ENCODE assay signal across 10 mouse cellular contexts in the genomic region with DNA sequence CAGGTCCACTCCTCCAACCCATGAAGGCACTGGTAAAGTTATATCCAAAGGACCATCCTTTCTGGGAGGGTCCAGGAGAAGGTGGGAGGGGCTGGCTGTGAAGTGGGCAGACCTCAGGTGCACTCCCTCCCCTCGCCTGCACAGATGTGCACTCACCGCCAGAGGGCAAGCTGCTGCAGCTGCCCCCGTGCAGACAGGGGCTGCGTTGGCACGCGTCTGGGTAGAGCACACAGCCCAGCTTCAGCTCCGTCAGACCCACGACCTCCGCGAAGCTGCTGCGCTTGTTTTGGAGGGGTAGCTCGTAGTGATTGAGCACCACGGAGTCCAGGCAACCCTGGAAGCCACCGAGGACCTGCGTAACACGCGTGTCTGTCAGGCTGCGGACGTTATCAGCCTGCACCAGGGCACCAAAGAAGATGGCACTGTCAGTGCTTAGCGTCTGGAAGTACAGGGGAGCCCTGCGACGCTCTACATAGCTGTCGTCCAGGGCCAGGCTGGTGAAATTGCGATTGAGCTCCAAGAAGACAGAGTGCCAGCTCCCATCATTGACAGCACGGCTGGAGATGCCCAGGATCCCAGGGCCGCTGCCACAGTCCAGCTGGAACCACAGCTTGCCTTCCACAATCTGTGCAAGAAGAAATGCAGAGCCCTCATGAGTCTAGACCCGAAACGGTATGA.
DNase-seq lines count a peak whose midpoint lies in the region; ATAC-seq and TF ChIP-seq lines count a peak whose summit lies in the region.
"Had no signal": no experiment of that assay in that cellular context is flagged by ENCODE, and none has a peak within 500 bp of the region (broad histone marks: within the 10 kb centered on the region; RNA-seq: fewer than 3 reads in every experiment).

No protein-coding gene starts in this region.

- no peaks in the 10 kb centered on the region for H3K27me3 ChIP-seq in heart, embryonic 14.5 days (ENCODE audit: control insufficient read depth, insufficient read depth, low read length)
- H3K27me3 ChIP-seq in heart, embryonic 12.5 days (replicated peaks), result 0 out of 2 replicates have a peak, but pooled peaks cover 3% of the 10 kb centered on the region
- no peaks in the 10 kb centered on the region for H3K27me3 ChIP-seq in lung, postnatal 0 days (replicated peaks; ENCODE audit: insufficient read depth, low read length)
- H3K27me3 ChIP-seq in liver, postnatal 0 days (ENCODE audit: insufficient read depth, low read length), result no peaks in the 10 kb centered on the region
- no peaks in the 10 kb centered on the region for H3K27me3 ChIP-seq in kidney, embryonic 15.5 days

- no peak overlapping the region for H3K4me3 ChIP-seq in heart, embryonic 14.5 days (ENCODE audit: control insufficient read depth in 1 of 2, insufficient read depth in 1 of 2, low read depth in 1 of 2, low read length in 2 of 2)
- H3K4me3 ChIP-seq in heart, embryonic 12.5 days, result no peak overlapping the region
- no peak overlapping the region for H3K4me3 ChIP-seq in lung, postnatal 0 days (ENCODE audit: low read depth, low read length)
- H3K4me3 ChIP-seq in ES-E14 (ENCODE audit: insufficient read depth in 1 of 2, low read depth in 1 of 2, low read length in 2 of 2, poor library complexity in 1 of 2, severe bottlenecking in 1 of 2), result peak overlapping the region; percentile 28; a peak in 2 of 4 replicates
- no peak overlapping the region for H3K4me3 ChIP-seq in liver, postnatal 0 days (ENCODE audit: low read depth, low read length)
- H3K4me3 ChIP-seq in kidney, embryonic 15.5 days (replicated peaks), result no peak overlapping the region
- H3K4me3 ChIP-seq: forebrain, embryonic 10.5 days had no signal

- H3K4me1 ChIP-seq in heart, embryonic 14.5 days (ENCODE audit: control insufficient read depth in 2 of 2, insufficient read depth in 2 of 2, low read length in 2 of 2), result no peaks in the 10 kb centered on the region
- H3K4me1 ChIP-seq in heart, embryonic 12.5 days (replicated peaks), result no peaks in the 10 kb centered on the region; the same call in 1 of the 2 replicates
- no peaks in the 10 kb centered on the region for H3K4me1 ChIP-seq in lung, postnatal 0 days (ENCODE audit: insufficient read depth, low read depth, low read length)
- no peaks in the 10 kb centered on the region for H3K4me1 ChIP-seq in ES-E14 (ENCODE audit: control insufficient read depth in 2 of 2, insufficient read depth in 2 of 2, low read length in 2 of 2, poor library complexity in 1 of 2)
- H3K4me1 ChIP-seq in liver, postnatal 0 days (ENCODE audit: insufficient read depth), result no peaks in the 10 kb centered on the region
- peaks cover 8% of the 10 kb centered on the region for H3K4me1 ChIP-seq in kidney, embryonic 15.5 days

- 0 out of 2 replicates have a peak, but pooled peaks have one; percentile 13 for ATAC-seq in heart, embryonic 14.5 days (ENCODE audit: insufficient number of reproducible peaks, insufficient read depth, low FRiP score, low read depth)
- no peak for ATAC-seq in heart, embryonic 12.5 days (ENCODE audit: insufficient number of reproducible peaks, low FRiP score)
- no peak for ATAC-seq in lung, postnatal 0 days
- no peak for ATAC-seq in liver, postnatal 0 days
- no peak for ATAC-seq in kidney, embryonic 15.5 days (replicated peaks; ENCODE audit: low FRiP score)

- no peaks in the 10 kb centered on the region for H3K9me3 ChIP-seq in heart, embryonic 14.5 days (ENCODE audit: control insufficient read depth, low read length)
- no peaks in the 10 kb centered on the region for H3K9me3 ChIP-seq in heart, embryonic 12.5 days (replicated peaks)
- no peaks in the 10 kb centered on the region for H3K9me3 ChIP-seq in lung, postnatal 0 days (ENCODE audit: low read length)
- H3K9me3 ChIP-seq in ES-E14 (ENCODE audit: control insufficient read depth, insufficient read depth, low read depth, low read length), result no peaks in the 10 kb centered on the region
- no peaks in the 10 kb centered on the region for H3K9me3 ChIP-seq in liver, postnatal 0 days (ENCODE audit: low read length)
- no peaks in the 10 kb centered on the region for H3K9me3 ChIP-seq in kidney, embryonic 15.5 days (replicated peaks)
- H3K9me3 ChIP-seq: forebrain, embryonic 10.5 days had no signal

- no peak overlapping the region for H3K9ac ChIP-seq in heart, embryonic 14.5 days (ENCODE audit: low read length)
- H3K9ac ChIP-seq in heart, embryonic 12.5 days, result no peak overlapping the region
- H3K9ac ChIP-seq in lung, postnatal 0 days (replicated peaks; ENCODE audit: low read depth), result no peak overlapping the region
- H3K9ac ChIP-seq in ES-E14 (ENCODE audit: insufficient read depth, low read depth, low read length, poor library complexity, severe bottlenecking), result no peak overlapping the region
- no peak overlapping the region for H3K9ac ChIP-seq in liver, postnatal 0 days (replicated peaks)
- no peak overlapping the region for H3K9ac ChIP-seq in kidney, embryonic 15.5 days

- 72% methylated on average over 28 of the region's 28 CpGs for WGBS in heart, embryonic 14.5 days
- WGBS in heart, embryonic 12.5 days, result 63% methylated on average over 28 of the region's 28 CpGs
- 65% methylated on average over 28 of the region's 28 CpGs for WGBS in lung, postnatal 0 days
- WGBS in liver, postnatal 0 days (ENCODE audit: insufficient replicate concordance), result 65% methylated on average over 28 of the region's 28 CpGs
- 77% methylated on average over 28 of the region's 28 CpGs for WGBS in kidney, embryonic 15.5 days

- H3K27ac ChIP-seq in heart, embryonic 14.5 days (replicated peaks in 1 of 2; ENCODE audit: control insufficient read depth in 1 of 2, insufficient read depth in 1 of 2, low read depth in 2 of 2, low read length in 2 of 2), result no peak overlapping the region
- no peak overlapping the region for H3K27ac ChIP-seq in heart, embryonic 12.5 days (ENCODE audit: poor library complexity, severe bottlenecking)
- no peak overlapping the region for H3K27ac ChIP-seq in lung, postnatal 0 days (ENCODE audit: low read length)
- no peak overlapping the region for H3K27ac ChIP-seq in ES-E14 (ENCODE audit: insufficient read depth, low read depth, low read length, poor library complexity, severe bottlenecking)
- H3K27ac ChIP-seq in liver, postnatal 0 days (ENCODE audit: low read depth), result no peak overlapping the region
- H3K27ac ChIP-seq in kidney, embryonic 15.5 days, result no peak overlapping the region
- H3K27ac ChIP-seq: forebrain, embryonic 10.5 days had no signal

- DNase-seq in lung, postnatal 0 days (ENCODE audit: low spot score), result no peak
- no peak for DNase-seq in lung, postnatal 25 days (ENCODE audit: low spot score)
- DNase-seq in ES-E14 (ENCODE audit: low read depth, low spot score), result peak; percentile 22
- no peak for DNase-seq in liver, postnatal 0 days
- DNase-seq: right cerebral cortex, postnatal 4 days; thymus, adult 18-20 months had no signal

- H3K4me2 ChIP-seq in heart, embryonic 14.5 days (ENCODE audit: low read length), result no peak overlapping the region
- H3K4me2 ChIP-seq in heart, embryonic 12.5 days, result no peak overlapping the region
- no peak overlapping the region for H3K4me2 ChIP-seq in lung, postnatal 0 days (replicated peaks; ENCODE audit: low read depth, low read length)
- H3K4me2 ChIP-seq in liver, postnatal 0 days (ENCODE audit: low read depth, low read length), result no peak overlapping the region
- no peak overlapping the region for H3K4me2 ChIP-seq in kidney, embryonic 15.5 days

- no peaks in the 10 kb centered on the region for H3K36me3 ChIP-seq in heart, embryonic 14.5 days (ENCODE audit: control insufficient read depth, insufficient read depth, low read length)
- H3K36me3 ChIP-seq in heart, embryonic 12.5 days, result no peaks in the 10 kb centered on the region
- no peaks in the 10 kb centered on the region for H3K36me3 ChIP-seq in lung, postnatal 0 days (ENCODE audit: insufficient read depth, low read length)
- H3K36me3 ChIP-seq in ES-E14 (ENCODE audit: control insufficient read depth, insufficient read depth, low read length, poor library complexity, severe bottlenecking), result no peaks in the 10 kb centered on the region
- H3K36me3 ChIP-seq in liver, postnatal 0 days (replicated peaks; ENCODE audit: insufficient read depth, low read length), result no peaks in the 10 kb centered on the region
- H3K36me3 ChIP-seq in kidney, embryonic 15.5 days, result no peaks in the 10 kb centered on the region
- H3K36me3 ChIP-seq: forebrain, embryonic 10.5 days had no signal

- in situ Hi-C loops in ES-E14 (cut with MboI; ENCODE audit: low sequenced_read_pairs in 2 of 2, unreplicated experiment in 2 of 2), result no loop called here

- TF ChIP-seq CTCF in lung, postnatal 0 days (IDR thresholded peaks at IDR 0.05), result 0 out of 2 replicates have a peak, but pooled peaks have one; percentile 11
- TF ChIP-seq CTCF in liver, postnatal 0 days (IDR thresholded peaks at IDR 0.05; ENCODE audit: low read depth), result peak; percentile 35

- no peak for TF ChIP-seq EP300 in lung, postnatal 0 days (IDR thresholded peaks at IDR 0.05)
- TF ChIP-seq EP300 in liver, postnatal 0 days (IDR thresholded peaks at IDR 0.05; ENCODE audit: low read depth), result no peak

TF ChIP-seq in ES-E14, 5 proteins besides CTCF, POLR2A, EP300 and RAD21:
- no peak for TF ChIP-seq MAFK (IDR thresholded peaks at IDR 0.05; ENCODE audit: insufficient read depth, low read depth, low read length)
- TF ChIP-seq ZNF384 (IDR thresholded peaks at IDR 0.05; ENCODE audit: low read depth, low read length), result no peak
- no peak for TF ChIP-seq CHD2 (IDR thresholded peaks at IDR 0.05; ENCODE audit: low read depth, low read length)
- TF ChIP-seq HCFC1 (IDR thresholded peaks at IDR 0.05; ENCODE audit: borderline replicate concordance, insufficient read depth, low read length), result no peak
- 0 out of 2 replicates have a peak, but pooled peaks have one; percentile 13 for TF ChIP-seq ZC3H11A (IDR thresholded peaks at IDR 0.05; ENCODE audit: borderline replicate concordance, low read depth, low read length)

Comparison
In these comparisons a context has a peak if more than half of its experiments do, and no peak if none do; other contexts are left out.
1. H3K4me3 ChIP-seq: peak in ES-E14 (2 of 2); none in heart, embryonic 14.5 days (0 of 2), heart, embryonic 12.5 days (single experiment), lung, postnatal 0 days (single experiment), liver, postnatal 0 days (single experiment) and kidney, embryonic 15.5 days (single experiment).